Mouse (Mus musculus) heart, embryonic 10.5 days (tissue): Measurements from ENCODE around the gene Olig2. TPM values are rescaled to one million over a fixed set of nuclear protein-coding genes. Genes with fewer than 3 reads are reported as not detected.

ENCODE experiments used
- DNase-seq: peaks from one replicate; pipeline ENCODE4 v3.0.0-alpha.2; 2017; ENCODE audit warnings: low spot score
- H3K27ac ChIP-seq: fragments of 300-500 bp; sonication (generic); 2 replicates; pipeline ENCODE4 v1.5.1; 2016; ENCODE audit warnings: mild to moderate bottlenecking
- H3K27me3 ChIP-seq: fragments of 300-500 bp; sonication (generic); 2 replicates; pipeline ENCODE4 v1.6.1; 2016; ENCODE audit warnings: mild to moderate bottlenecking; ENCODE audit not compliant: poor library complexity, insufficient read depth, severe bottlenecking
- H3K36me3 ChIP-seq: fragments of 300-500 bp; sonication (generic); 2 replicates; pipeline ENCODE4 v1.6.1; 2016; ENCODE audit warnings: mild to moderate bottlenecking, moderate library complexity
- H3K4me1 ChIP-seq: fragments of 300-500 bp; sonication (generic); 2 replicates; pipeline ENCODE4 v1.6.1; 2016; ENCODE audit warnings: mild to moderate bottlenecking
- H3K4me3 ChIP-seq: fragments of 300-500 bp; sonication (generic); 2 replicates; pipeline ENCODE4 v1.5.1; 2016; ENCODE audit warnings: mild to moderate bottlenecking, moderate library complexity
- H3K9me3 ChIP-seq: fragments of 300-500 bp; sonication (generic); 2 replicates; pipeline ENCODE4 v1.6.1; 2016; ENCODE audit warnings: mild to moderate bottlenecking, moderate library complexity
- WGBS: fragments of 180-500 bp; shearing (Covaris S2); methylation state at CpG from one replicate; pipeline ENCODE4 v1.1.7; 2016; 5-methylcytosine and 5-hydroxymethylcytosine counted together
- polyA plus RNA-seq: library from polyadenylated mRNA; unstranded; fragments of >200 nt; fragmentation: Nextera tagmentation; extraction: Ambion mirVana; gene quantifications from 2 replicates; pipeline ENCODE4 v1.2.1, GENCODE M21; 2016

Gene Olig2
- polyA plus RNA-seq, 1 experiment from 2014 or later = not detected

DNA sequence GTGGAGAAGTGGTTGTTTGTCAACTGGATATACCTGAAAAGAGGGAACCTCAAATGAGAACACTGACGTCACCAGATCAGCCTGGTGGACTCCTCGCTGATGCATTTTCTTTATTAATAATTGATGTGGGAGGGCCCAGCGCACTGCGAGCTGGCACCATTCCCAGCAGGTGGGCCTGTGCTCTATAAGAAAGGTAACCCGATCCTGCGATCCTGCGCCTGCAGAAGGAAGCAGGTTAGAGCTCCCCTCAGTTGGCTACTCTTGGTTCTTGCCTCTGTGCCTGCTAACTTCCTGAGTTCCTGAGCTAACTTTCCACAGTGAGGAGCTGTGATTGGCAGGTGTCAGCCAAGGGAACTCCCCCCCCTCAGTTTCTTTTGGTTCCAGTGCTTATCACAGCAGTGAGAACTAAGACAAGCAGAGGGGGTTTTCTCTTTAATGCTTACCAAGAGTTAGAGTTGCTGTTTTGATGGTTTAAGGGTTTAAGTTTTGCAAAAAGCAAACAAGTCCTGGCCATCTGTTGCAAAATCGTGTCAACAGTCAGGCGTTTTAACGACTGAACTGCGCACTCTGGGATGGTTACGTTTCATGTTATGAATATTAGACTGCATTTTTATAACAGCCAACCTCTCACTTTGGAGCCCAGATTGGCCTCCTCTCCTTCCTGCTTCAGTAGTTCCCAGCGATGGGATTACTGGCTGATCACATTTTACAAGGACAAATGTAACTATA, 43.6 kb downstream of the Olig2 start:
- WGBS = 12% methylated on average over 13 of the region's 13 CpGs
- no peaks in the 10 kb centered on the region for H3K9me3 ChIP-seq
- no peak overlapping the region for H3K27ac ChIP-seq
- H3K4me3 ChIP-seq = peak overlapping the region; percentile 62
- peaks cover 20% of the 10 kb centered on the region for H3K4me1 ChIP-seq
- no peaks in the 10 kb centered on the region for H3K36me3 ChIP-seq
- peaks cover 99% of the 10 kb centered on the region for H3K27me3 ChIP-seq
- no peak for DNase-seq

DNA sequence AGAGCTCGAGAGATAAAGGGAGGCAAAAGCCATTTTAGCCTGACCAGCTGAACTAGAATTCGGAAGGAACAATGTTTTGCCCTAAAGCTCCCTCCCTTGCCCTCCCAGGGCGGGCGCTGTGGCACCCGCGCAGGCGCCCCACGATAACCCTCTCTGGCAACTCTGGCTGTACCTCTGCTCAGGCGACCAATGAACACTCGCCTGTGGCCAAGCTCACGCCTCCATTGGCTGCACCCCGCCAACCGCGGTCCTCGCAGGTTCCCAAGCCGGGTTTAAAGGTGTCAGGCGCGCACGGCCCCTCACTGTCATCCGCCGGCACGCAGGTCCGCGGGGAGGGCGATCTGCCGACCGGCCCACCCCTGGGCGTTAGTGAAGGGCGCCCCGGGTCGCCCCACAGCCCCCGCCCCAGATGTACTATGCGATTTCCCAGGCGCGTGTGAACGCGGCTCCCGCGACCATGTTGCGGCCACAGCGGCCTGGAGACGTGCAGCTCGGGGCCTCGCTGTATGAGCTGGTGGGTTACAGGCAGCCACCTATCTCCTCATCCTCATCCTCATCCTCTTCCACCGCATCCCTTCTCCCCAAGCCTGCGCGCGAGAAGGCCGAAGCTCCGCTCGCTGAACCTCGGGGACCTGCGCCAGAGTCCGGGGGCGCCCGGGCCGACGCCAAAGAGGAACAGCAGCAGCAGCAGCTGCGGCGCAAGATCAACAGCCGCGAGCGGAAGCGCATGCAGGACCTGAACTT, 44.4 kb downstream of the Olig2 start, which contains the start of gene Olig1:
Olig1 (plus strand) TSS at position 305 of the 744 bp plus-strand sequence.
- Histone ChIP-seq H3K9me3 (no peaks in the 10 kb centered on the region), H3K36me3 (no peaks in the 10 kb centered on the region), H3K27me3 (peaks cover 100% of the 10 kb centered on the region), H3K4me3 (peak within 1 kb of the TSS; percentile 62), H3K27ac (no peak within 1 kb of the TSS), H3K4me1 (peaks cover 20% of the 10 kb centered on the region)
- DNase-seq = peak; percentile 83
- WGBS = under 1% methylated on average over 64 of the region's 64 CpGs

DNA sequence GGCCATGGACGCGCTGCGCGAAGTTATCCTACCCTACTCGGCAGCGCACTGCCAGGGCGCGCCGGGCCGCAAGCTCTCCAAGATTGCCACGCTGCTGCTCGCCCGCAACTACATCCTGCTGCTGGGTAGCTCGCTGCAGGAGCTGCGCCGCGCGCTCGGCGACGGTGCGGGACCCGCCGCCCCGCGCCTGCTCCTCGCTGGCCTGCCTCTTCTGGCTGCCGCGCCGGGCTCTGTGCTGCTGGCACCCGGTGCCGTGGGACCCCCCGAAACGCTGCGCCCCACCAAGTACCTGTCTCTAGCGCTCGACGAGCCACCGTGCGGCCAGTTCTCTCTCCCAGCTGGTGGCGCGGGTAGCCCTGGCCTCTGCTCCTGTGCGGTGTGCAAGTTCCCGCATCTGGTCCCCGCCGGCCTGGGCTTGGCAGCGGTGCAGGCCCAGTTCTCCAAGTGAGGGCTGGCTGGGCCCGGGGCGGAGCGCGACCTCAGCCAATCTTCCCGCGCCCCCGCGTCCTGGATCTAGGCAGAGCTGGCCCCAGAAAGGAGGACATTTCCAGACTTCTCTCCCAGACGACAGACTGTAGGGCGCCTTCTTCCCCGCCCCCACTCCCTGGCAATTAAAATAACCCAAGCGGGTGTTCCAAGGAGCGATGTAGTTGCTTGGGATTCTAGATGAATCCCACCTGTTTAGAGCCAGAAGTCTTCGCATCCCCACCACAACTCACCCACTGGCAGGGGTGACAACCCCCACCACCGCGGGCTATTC, 45.1 kb downstream of the Olig2 start:
- Histone ChIP-seq H3K27me3 (peaks cover 100% of the 10 kb centered on the region), H3K27ac (no peak overlapping the region), H3K9me3 (no peaks in the 10 kb centered on the region), H3K4me1 (peaks cover 20% of the 10 kb centered on the region), H3K36me3 (no peaks in the 10 kb centered on the region), H3K4me3 (peak overlapping the region; percentile 62)
- DNase-seq = no peak
- under 1% methylated on average over 63 of the region's 63 CpGs for WGBS

DNA sequence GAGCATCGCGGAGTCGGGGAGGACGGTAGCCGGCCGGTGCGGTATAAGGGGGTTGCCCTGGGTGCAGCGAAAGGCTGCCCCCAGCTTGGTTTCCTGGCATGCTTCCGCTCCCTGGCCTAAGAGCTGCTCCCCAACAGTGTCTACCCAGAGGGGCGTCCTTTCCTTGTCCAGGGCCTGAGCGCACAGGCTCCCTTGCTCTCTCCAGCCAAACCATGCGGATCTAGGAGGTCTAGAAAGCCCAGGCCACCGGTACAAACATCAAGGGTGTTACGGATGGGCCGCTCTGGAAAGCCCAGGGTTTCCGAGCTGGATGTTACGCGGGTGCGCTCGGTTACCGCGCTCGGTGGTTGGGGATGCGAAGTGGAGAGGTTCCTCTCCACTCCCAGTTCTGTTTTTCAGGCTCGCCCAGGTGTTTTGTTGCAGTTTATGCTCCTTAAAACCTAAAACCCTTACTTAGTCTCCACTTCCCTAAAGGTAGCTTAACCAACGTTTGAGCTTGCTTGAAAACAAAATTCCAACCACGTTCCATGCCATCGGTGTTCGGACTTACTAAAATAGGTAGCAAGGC, 45.8 kb downstream of the Olig2 start:
- no peaks in the 10 kb centered on the region for H3K36me3 ChIP-seq
- peaks cover 100% of the 10 kb centered on the region for H3K27me3 ChIP-seq
- no peaks in the 10 kb centered on the region for H3K9me3 ChIP-seq
- H3K27ac ChIP-seq = no peak overlapping the region
- peak overlapping the region; percentile 62 for H3K4me3 ChIP-seq
- DNase-seq = no peak
- H3K4me1 ChIP-seq = peaks cover 20% of the 10 kb centered on the region
- 1% methylated on average over 29 of the region's 29 CpGs for WGBS

DNA sequence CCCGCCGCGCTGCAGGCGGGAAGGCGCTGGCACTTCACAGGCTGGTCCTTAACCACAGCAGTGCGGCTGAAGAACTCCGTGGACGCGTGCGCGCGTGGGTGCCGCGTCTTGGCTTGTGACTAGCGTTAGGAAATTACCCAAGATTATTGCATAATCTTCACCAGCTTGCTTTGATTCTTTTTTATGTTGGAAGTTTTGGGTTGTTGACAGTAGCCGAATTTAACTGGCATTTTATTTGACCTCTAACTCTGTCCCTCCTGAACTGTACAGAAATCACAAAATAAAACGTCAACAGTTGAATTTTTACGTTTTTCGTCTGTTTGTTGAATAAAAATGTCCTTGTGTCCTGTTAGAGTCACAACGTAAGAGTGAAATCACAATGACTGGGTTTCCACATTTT, 46.4 kb downstream of the Olig2 start:
- Histone ChIP-seq H3K27me3 (peaks cover 100% of the 10 kb centered on the region), H3K9me3 (no peaks in the 10 kb centered on the region), H3K27ac (no peak overlapping the region), H3K36me3 (no peaks in the 10 kb centered on the region), H3K4me1 (peaks cover 20% of the 10 kb centered on the region), H3K4me3 (no peak overlapping the region)
- WGBS = 4% methylated on average over 20 of the region's 20 CpGs
- DNase-seq = no peak

Other genes starting within 250 kb of the Olig2 start
- 14.3 and 16.5 TPM in 2 replicates for gene Synj1, start 214.1 kb upstream of the Olig2 start, polyA plus RNA-seq
- 48.8 and 53.4 TPM in 2 replicates for gene Paxbp1, start 180.9 kb upstream of the Olig2 start, polyA plus RNA-seq
- gene 4932438H23Rik, start 130.3 kb upstream of the Olig2 start, polyA plus RNA-seq = not detected in 2 replicates
- 0.10 and 0.21 TPM in 2 replicates for gene Olig1, start 44.3 kb downstream of the Olig2 start, polyA plus RNA-seq
- gene Ifnar2, start 147.3 kb downstream of the Olig2 start, polyA plus RNA-seq = 42.2 and 48.8 TPM in 2 replicates
- not detected in 2 replicates for gene Gm21970, start 166.3 kb downstream of the Olig2 start, polyA plus RNA-seq
- gene Il10rb, start 180.7 kb downstream of the Olig2 start, polyA plus RNA-seq = 29.6 and 37.0 TPM in 2 replicates